Mouse (Mus musculus): ENCODE results near the gene Cd151. TPM values are rescaled to one million over a fixed set of nuclear protein-coding genes. Genes with fewer than 3 reads are reported as not detected.
A peak's percentile ranks its signal among the peaks of the same experiment; 100 is the strongest.

Cd151 gene
- polyA plus RNA-seq, 1 experiment, result 57.9 TPM

DNA sequence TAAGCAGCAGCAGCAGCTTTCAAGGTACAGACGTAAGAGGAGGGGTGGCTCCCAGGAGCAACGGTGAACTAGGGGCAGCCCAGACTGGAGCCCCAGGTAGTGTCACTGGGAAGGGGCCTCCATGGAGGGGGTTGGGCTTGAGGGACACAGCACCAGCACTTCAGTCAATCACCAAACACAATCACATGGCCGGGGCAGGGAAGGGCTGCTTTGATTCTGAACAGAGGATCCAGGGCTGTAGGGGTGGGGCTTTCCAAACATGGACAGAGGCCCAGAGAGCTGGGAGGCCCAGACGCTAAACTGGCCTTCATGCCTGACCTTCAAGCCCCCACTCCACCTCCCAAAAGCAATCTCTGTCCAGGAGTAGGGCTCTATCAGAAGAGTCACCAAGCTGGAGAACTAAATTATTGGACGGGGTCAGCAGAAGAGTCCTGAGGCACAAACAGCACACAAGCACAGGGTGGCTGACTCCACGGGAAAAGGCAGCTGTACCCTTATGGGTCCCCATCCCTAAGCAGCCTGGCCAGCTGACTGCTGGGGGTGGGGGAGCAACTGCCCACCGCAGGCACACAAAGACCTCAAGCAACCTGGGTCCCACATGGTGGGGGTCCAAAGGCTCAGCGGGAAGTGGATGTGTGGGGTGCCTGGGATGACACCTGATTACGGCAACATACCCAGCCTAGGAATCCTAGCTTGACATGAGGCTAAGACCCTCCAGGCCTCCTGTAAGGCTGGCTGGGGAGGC lies 37.2 kb upstream of the Cd151 start:
- TF ChIP-seq POLR2A (IDR thresholded peaks at IDR 0.05; ENCODE audit: borderline replicate concordance, low read depth, low read length), result no peak
- no peak for TF ChIP-seq CTCF (IDR thresholded peaks at IDR 0.05; ENCODE audit: low read depth, low read length)
- Histone ChIP-seq H3K27ac (ENCODE audit: insufficient read depth, low read depth, low read length) (no peak overlapping the region), H3K4me1 (ENCODE audit: control insufficient read depth, insufficient read depth, low read length) (peaks cover 11% of the 10 kb centered on the region), H3K4me3 (ENCODE audit: insufficient read depth, low read length) (no peak overlapping the region)

DNA sequence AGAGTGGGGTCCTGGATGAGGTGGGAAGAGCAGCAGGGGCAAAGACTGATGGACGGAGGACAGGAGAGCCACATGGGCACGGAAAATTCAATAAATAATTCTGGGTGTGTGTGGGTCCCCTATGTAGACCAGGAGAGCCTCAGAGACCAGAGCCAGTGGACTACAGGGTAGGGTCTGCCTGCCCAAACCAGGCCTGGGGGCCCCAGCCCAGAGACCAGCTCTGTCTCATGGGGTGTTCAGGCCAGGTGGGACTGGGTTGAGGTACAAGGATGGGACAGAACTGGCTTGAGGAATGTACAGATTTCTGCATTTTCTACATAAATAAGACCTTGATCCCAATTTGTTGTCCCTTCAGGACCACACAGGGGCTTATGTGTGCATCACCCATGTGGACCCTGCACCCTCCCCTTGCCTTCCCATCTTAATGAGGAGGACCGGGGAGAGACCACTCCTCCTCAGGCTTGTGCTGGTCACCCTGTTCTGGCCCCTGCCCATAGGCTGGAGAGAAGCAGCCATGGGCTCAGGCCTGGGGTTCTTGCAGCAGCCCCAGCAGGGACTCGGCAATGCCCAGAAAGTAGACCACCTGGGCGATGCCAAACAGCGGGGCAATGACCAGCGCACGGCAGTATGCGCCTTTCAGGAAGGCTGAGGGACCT lies 36.5 kb upstream of the Cd151 start:
- H3K4me3 ChIP-seq (ENCODE audit: insufficient read depth, low read length), result no peak overlapping the region
- TF ChIP-seq POLR2A (IDR thresholded peaks at IDR 0.05; ENCODE audit: borderline replicate concordance, low read depth, low read length) (no peak), CTCF (IDR thresholded peaks at IDR 0.05; ENCODE audit: low read depth, low read length) (no peak)
- H3K4me1 ChIP-seq (ENCODE audit: control insufficient read depth, insufficient read depth, low read length), result peaks cover 14% of the 10 kb centered on the region
- H3K27ac ChIP-seq (ENCODE audit: insufficient read depth, low read depth, low read length), result no peak overlapping the region

DNA sequence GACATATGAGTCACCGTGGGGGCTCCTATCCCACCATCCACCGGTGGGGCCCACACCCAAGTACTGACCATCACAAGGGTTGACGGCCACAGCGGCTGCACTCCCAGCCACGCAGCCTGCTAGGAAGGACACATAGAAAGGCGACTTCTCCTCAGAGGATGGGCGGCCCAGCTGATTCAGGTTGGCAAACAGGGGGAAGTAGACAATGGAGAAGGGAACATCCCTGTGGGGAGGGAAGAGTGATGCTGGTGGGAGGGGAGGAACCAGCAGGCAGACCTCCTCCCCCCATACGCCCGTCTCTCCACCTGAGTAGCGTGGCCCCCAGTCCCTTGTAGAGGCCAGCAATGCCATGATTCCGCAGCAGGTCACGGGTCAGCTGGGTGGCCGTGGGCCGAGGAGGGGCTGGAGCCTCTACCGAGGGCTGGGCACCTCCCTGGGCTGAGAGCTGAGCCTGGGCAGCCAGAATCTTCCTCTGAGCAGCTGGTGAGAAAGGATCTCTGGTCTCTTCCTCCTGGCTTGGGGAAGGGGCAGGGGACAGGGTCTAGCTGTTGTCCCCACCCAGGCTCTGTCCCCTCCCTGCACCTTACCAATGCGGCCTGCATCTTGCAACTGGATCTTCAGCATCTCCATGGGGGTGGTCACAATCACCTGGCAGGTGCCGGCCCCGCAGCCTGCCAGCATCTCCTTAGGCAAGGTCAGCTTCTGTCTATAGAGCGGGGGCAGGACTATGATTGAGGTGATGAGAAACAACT lies 35.6 kb upstream of the Cd151 start:
- H3K4me3 ChIP-seq (ENCODE audit: insufficient read depth, low read length), result no peak overlapping the region
- TF ChIP-seq POLR2A (IDR thresholded peaks at IDR 0.05; ENCODE audit: borderline replicate concordance, low read depth, low read length) (no peak), CTCF (IDR thresholded peaks at IDR 0.05; ENCODE audit: low read depth, low read length) (no peak)
- H3K27ac ChIP-seq (ENCODE audit: insufficient read depth, low read depth, low read length), result no peak overlapping the region
- H3K4me1 ChIP-seq (ENCODE audit: control insufficient read depth, insufficient read depth, low read length), result peaks cover 21% of the 10 kb centered on the region

DNA sequence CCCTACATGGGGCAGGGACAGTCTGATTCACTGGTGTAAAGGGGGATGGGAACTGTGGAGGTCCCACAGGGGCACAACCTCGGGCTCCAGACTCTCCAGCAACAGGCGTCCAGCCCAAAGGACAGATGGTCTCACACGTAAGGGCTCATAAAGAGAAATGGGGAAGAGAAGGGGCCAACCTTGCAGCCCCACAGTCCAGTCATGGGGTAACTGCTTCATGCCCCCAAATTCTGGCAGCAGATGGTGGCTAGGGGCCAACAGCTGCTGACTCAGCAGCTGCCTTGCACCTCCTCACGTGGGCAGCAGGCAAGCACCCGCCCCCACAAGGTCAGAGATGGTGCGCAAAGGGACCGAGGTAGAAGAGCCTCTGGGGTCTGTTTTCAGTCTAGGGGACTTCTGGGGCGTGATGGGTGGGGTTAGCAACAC lies 35.0 kb upstream of the Cd151 start:
- no peak overlapping the region for H3K27ac ChIP-seq (ENCODE audit: insufficient read depth, low read depth, low read length)
- H3K4me1 ChIP-seq (ENCODE audit: control insufficient read depth, insufficient read depth, low read length), result peaks cover 21% of the 10 kb centered on the region
- TF ChIP-seq CTCF (IDR thresholded peaks at IDR 0.05; ENCODE audit: low read depth, low read length) (no peak), POLR2A (IDR thresholded peaks at IDR 0.05; ENCODE audit: borderline replicate concordance, low read depth, low read length) (no peak)
- no peak overlapping the region for H3K4me3 ChIP-seq (ENCODE audit: insufficient read depth, low read length)

DNA sequence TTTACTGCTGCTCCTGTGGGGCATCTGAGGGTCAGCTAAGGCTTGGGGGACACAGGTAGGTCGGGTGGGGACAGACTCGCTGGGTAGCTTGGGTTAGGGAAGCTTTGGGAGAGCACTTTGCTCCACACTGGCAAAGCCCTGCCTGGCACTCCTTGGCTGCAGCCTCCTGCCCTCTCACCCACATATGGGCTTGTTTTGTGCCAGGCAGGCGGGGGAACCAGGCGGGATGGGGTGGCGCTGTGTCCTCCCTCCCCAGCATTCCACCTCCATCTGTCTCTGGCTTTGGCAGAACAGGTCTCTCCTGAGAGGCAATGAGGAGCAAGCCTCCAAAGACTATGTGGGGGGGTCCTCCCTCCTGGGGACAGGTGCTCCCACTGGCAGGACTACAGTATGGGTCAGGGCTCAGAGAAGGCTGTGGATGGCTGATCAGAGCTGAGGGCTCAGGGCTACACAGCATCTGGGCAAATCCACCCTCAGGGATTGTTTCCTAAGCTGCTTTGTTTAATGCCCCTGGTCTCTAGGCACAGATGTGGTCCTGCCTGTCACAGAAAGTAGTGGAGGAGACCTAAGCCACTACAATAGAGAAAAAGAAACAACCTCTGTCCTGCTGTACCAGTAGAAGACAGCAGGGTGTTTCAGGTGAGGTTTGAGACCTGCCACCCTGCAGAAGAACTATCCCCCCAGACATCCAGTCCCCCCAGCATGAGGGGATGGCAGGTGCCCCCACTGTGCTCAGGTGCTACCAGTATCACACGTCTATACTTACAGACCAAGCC lies 34.3 kb upstream of the Cd151 start:
- TF ChIP-seq CTCF (IDR thresholded peaks at IDR 0.05; ENCODE audit: low read depth, low read length) (no peak), POLR2A (IDR thresholded peaks at IDR 0.05; ENCODE audit: borderline replicate concordance, low read depth, low read length) (no peak)
- H3K4me1 ChIP-seq (ENCODE audit: control insufficient read depth, insufficient read depth, low read length), result peaks cover 21% of the 10 kb centered on the region
- no peak overlapping the region for H3K4me3 ChIP-seq (ENCODE audit: insufficient read depth, low read length)
- H3K27ac ChIP-seq (ENCODE audit: insufficient read depth, low read depth, low read length), result no peak overlapping the region

DNA sequence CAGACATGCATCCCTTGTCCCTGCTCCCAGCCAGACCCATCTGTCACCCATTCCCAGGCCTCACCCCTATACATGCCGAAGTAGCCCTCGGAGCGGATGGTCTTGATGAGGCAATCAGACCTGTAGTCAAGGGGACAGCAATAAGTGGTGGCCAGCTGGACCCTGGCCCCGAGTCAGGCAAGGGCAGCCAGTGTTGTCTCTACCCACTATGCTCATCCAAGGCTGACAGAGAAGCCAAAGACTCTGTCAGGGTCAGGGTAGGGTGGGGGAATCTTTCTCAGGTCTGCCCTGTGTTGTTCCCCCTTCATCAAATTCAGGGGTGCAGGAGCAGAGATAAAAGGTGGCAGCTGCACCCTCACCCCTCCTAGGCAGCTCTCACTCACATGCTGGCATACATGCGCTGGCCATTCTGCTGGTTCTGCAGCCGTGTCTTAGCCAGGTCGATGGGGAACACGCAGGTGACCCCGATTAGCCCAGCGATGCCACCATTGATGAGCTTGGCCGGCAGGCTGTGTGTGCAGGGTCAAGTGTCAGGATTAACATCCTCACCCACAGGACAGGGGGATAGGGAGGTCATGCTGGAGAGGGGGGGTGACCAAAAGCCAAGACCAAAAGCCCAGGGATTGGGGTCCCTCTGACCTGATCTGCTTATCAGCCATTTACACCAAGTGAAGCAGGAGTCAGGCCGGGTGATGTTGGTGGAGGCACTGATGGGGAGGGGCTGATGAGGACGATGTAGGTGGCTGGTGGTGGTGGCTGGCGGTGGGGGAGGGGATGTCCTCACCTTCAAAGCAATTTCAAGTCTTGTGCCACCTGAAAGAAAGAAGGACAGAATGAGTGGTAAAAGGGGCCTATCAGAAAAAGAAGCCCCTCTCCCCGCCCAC lies 33.4 kb upstream of the Cd151 start:
- Histone ChIP-seq H3K27ac (ENCODE audit: insufficient read depth, low read depth, low read length) (no peak overlapping the region), H3K4me3 (ENCODE audit: insufficient read depth, low read length) (peak overlapping the region; percentile 62), H3K4me1 (ENCODE audit: control insufficient read depth, insufficient read depth, low read length) (peaks cover 14% of the 10 kb centered on the region)
- TF ChIP-seq POLR2A (IDR thresholded peaks at IDR 0.05; ENCODE audit: borderline replicate concordance, low read depth, low read length), result no peak
- no peak for TF ChIP-seq CTCF (IDR thresholded peaks at IDR 0.05; ENCODE audit: low read depth, low read length)

DNA sequence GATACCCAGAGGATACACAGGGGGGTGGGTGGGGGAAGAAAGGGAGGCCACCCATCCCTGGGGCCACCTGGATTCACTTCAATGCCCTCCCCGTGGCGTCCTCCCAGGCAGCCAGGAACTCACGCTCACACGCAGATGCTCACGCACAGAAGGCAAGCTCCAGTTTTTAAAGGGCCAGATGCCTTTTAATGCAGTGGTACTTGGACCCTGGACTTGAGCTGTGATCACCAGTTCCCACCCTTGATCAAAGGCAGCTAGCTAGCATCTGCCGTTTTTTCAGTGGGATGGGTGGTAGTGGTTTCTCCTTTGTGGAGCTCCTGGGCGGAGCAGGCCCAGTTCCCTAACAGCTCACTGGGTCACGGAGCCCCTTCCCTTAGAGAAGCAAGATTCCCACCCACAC lies 32.7 kb upstream of the Cd151 start:
- H3K27ac ChIP-seq (ENCODE audit: insufficient read depth, low read depth, low read length), result no peak overlapping the region
- TF ChIP-seq POLR2A (IDR thresholded peaks at IDR 0.05; ENCODE audit: borderline replicate concordance, low read depth, low read length) (no peak), CTCF (IDR thresholded peaks at IDR 0.05; ENCODE audit: low read depth, low read length) (no peak)
- H3K4me3 ChIP-seq (ENCODE audit: insufficient read depth, low read length), result peak overlapping the region; percentile 62
- H3K4me1 ChIP-seq (ENCODE audit: control insufficient read depth, insufficient read depth, low read length), result peaks cover 12% of the 10 kb centered on the region

DNA sequence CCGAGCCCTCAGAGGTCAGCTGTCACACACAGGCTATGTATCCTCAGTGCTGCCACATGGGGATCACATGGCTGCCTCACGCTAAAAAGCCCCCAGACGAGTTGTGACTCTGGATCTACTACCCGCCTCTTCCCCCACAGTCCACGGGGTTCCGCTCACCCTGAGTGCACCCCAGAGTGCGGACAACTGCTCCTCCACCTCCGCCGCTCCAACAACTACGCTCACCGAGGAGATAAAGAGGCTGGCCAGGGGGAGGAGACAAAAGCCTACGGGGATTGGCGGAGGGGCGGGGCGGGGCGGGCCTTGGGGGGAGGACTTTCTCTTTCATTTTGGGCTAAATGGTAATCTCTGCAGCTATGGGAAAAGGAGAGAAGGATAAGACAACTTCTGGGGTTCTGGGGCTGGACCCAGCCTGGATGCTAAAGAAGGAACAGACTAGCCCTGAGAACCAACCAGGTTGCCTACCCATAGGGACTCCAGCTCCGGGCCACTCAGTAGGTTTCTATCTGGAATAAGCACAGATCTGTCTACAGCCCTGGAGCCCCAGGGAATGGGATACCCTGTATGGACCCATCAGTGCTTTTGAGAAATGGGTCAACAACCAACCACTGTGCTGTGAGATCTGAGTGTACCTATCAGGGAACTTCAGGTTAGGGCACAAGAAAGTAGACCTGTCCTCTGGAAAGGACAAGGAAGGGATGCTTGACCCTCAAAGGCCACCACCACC lies 31.9 kb upstream of the Cd151 start:
- H3K27ac ChIP-seq (ENCODE audit: insufficient read depth, low read depth, low read length), result peak overlapping the region; percentile 45
- peak overlapping the region; percentile 62 for H3K4me3 ChIP-seq (ENCODE audit: insufficient read depth, low read length)
- TF ChIP-seq CTCF (IDR thresholded peaks at IDR 0.05; ENCODE audit: low read depth, low read length) (no peak), POLR2A (IDR thresholded peaks at IDR 0.05; ENCODE audit: borderline replicate concordance, low read depth, low read length) (no peak)
- peaks cover 12% of the 10 kb centered on the region for H3K4me1 ChIP-seq (ENCODE audit: control insufficient read depth, insufficient read depth, low read length)

Data from bone marrow macrophage, adult 2 months (primary cell).